Mouse (Mus musculus) heart, postnatal 0 days (tissue): ENCODE measurements at regions not wholly inside any gene's neighbourhood (a gene's known extent, or its start where the extent isn't known, plus 50 kb on each side); places are given as distances from the start of the nearest gene placed in this dataset.

Experiments
- CTCF ChIP-seq: IDR thresholded peaks from 2 replicates; pipeline ENCODE4 v1.5.1; 2016; ENCODE audit warnings: antibody characterized with exemption, control low read depth, low read depth
- EP300 ChIP-seq: IDR thresholded peaks from 2 replicates; pipeline ENCODE4 v1.6.1; 2016; ENCODE audit warnings: antibody characterized with exemption, low read depth

DNA sequence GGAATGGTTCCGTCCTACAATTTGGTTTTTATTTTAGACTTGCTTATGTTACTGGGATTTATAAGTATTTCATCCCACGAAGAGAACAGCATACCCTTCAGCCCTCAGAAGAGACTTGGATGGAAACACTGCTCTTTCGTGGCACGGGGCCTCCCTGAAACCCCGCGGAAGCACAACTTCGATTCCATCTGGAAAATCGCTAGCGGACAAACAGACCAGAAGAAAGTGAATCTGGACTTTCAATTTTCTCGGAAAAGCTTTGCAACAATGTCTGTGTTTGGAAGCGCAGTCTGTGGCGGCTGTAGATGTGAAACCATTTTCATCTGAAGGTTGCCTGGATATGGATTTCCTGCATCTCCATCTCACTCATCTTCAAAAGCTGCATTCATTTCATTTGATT, 308.7 kb downstream of the Ankrd50 start:
- TF ChIP-seq CTCF (no peak), EP300 (no peak)
